Mouse (Mus musculus) 416B (cell line): ENCODE results near the gene 0610030E20Rik.

ENCODE experiments used
- DNase-seq: peaks from one replicate; pipeline ENCODE4 v3.0.0; 2011; ENCODE audit warnings: low read depth

The 0610030E20Rik gene

DNA sequence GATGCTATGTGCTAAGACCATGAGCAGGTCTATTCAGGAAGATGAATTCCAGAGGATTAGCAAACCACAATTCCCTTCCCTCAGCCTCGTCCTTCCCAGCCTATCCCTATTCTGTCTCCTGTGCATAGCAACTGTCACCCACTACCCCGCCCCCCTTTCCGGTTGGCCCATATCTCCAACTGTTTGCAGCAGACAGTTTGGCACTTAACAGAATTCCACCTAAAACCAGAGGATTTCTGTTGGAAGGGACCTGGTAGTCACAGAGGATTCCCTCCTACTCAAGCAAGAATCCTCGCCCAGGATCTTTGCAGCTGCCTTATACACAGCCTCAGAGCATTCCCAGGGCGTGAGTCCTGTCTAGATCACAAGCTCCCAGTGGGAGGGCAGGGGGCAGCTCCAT lies 24.0 kb downstream of the 0610030E20Rik start:
- DNase-seq = no peak

GRCm38 (mm10) chr6:72371571-72371970 lies 24.5 kb downstream of the 0610030E20Rik start:
- DNase-seq = no peak

- no peak for DNase-seq
Observed at GRCm38 (mm10) chr6:72373184-72373583, 26.1 kb downstream of the 0610030E20Rik start.

DNA sequence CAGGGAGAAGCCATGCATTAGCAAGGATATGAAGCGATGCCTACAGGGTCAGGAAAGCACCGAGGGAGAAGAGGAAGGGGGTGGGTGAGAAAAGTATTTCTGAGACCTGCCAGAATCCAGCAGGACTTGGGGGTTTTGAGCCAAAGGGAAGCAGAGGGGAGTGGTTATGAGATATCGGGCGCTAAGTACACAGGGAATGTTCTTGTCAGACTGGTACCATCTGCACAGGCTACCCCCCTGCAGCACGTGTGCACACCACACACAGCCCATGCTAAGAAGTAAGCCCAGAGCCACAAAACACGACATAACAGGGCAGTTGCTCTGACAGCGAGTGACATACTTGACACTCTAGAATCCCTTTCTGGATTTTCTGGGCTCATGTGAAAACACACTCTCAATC lies 27.1 kb downstream of the 0610030E20Rik start:
- no peak for DNase-seq

- peak; percentile 89 for DNase-seq
Observed at GRCm38 (mm10) chr6:72374820-72375563, 27.9 kb downstream of the 0610030E20Rik start.

DNA sequence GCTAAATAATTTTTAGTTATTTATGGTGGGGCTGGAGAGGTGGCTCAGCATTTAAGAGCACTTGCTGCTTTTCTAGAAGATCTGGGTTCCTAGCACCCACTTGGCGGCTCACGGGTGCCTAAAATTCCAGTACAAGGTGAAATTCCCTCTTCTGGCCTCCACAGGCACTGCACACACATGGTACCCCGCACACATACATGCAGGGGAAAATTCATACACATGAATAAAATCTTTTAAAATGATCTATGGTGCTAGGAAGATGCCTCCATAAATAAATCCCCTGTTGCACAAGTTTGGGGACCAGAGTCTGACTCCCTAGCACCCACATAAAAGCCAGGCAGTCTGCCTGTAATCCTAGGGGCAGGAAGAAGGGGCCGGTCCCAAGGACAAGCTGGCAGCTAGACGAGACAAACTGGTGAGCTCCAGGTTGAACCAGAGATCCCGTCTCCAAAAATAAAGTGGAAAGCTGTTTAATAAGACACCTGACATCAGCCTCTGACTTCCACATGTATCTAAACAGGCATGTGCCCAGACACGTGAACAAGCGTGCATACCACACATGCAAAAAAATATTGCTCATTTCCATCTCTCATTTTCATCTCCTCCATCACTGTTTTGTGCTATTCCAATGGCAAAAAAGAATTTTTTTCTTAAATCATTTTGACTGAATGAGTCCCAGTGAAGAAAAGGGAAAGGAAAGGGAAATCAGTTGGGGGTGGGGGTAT lies 31.6 kb downstream of the 0610030E20Rik start:
- DNase-seq = no peak

GRCm38 (mm10) chr6:72379377-72380130 lies 32.4 kb downstream of the 0610030E20Rik start:
- DNase-seq = peak; percentile 75

DNA sequence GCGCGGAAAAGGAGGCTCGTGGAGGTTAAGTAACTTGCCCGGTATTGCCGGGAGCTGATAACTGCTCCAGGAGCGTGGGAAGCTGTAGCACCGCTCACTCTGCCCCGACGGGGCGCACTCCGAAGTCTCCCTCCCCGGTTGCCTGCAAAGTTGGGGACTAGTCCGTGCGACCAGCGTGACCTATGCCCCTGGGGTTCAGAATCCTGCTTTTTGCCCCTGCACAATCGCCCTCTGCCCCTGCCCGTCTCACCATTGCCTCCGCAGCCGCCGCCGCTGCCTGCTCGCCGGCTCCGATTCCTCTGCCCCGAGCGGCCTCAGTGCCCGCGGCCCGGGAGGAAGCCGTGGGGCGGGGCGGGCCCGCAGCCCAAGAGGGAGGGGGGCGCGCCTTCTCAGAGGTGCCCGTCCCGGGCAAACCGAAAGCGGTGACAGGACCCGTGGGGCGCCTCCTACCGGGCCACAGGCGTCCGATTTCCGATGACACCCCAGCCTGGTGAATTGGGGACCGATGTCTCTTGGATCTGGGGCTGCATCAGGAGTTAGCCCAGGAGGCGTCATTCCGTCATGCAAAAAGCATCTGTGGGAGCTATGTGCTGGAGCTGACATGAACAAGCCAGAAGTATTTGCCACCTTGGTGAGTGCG lies 33.1 kb downstream of the 0610030E20Rik start, which contains the start of gene Vamp5:
Vamp5 (minus strand) TSS at position 338 of the 640 bp plus-strand sequence.
- peak; percentile 78 for DNase-seq

- no peak for DNase-seq
Observed at GRCm38 (mm10) chr6:72382494-72382893, 35.4 kb downstream of the 0610030E20Rik start.

- DNase-seq = peak; percentile 83
Observed at GRCm38 (mm10) chr6:72383142-72383820, 36.2 kb downstream of the 0610030E20Rik start.

DNA sequence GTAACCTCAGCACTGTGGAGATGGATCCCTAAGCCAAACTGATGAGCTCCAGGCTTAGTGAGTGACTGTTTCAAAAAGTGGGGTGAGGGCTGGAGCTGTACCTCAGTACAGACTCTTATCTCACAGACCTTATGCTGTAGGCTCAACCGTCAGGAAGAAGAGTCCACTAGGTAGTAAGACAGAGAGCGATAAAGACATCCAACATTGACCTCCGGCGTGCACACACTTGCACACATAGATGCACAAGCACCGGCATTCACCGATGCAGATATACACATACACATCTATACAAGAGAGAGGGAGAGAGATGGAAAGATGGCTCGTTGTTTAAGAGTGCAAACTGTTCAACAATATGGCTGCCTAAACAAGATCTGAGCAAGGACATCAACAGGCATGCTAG lies 36.8 kb downstream of the 0610030E20Rik start:
- DNase-seq = peak; percentile 48

GRCm38 (mm10) chr6:72385258-72385657 lies 38.1 kb downstream of the 0610030E20Rik start:
- no peak for DNase-seq

- no peak for DNase-seq
Observed at GRCm38 (mm10) chr6:72386561-72386960, 39.4 kb downstream of the 0610030E20Rik start.

GRCm38 (mm10) chr6:72387816-72388215 lies 40.7 kb downstream of the 0610030E20Rik start:
- no peak for DNase-seq

GRCm38 (mm10) chr6:72388266-72388665 lies 41.1 kb downstream of the 0610030E20Rik start:
- no peak for DNase-seq

DNA sequence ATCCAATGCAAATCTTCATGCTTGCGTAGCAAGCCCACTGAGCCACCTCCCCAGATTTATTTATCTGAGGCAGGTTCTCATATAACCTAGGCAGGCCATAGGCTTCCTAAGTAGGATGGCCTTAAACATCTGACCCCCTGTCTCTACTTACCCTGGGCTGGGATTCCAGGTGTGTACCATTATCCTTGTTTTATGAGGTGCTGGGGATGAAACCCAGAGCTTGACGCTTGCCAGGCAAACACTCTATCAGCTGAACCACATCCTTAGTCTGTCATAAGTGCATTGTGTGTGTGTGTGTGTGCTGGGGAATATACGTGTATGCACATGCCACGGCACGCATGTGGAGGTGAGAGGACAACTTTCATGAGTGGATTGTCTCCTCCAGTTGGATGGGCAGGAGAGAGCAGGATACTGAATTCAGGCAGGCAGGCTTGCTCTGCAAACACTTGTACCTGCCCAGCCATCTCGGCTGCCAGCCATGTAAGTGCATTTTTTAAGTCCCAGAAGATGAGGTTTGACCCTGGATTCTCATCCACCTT lies 41.7 kb downstream of the 0610030E20Rik start:
- DNase-seq = no peak

- peak; percentile 99 for DNase-seq
Observed at GRCm38 (mm10) chr6:72389471-72389940, 42.4 kb downstream of the 0610030E20Rik start.

GRCm38 (mm10) chr6:72389941-72390771 lies 43.0 kb downstream of the 0610030E20Rik start, which contains the start of gene Vamp8:
Vamp8 (minus strand) TSS chr6:72390703.
- peak; percentile 87 for DNase-seq

GRCm38 (mm10) chr6:72390795-72391521 lies 43.8 kb downstream of the 0610030E20Rik start:
- DNase-seq = peak; percentile 89
